In genomic region chr1:57774668-57775495, GRCm38 (mm10) we compare ENCODE assay signal across 8 mouse cellular contexts. TPM values are rescaled to one million over a fixed set of nuclear protein-coding genes. Genes with fewer than 3 reads are reported as not detected.
DNase-seq lines count a peak whose midpoint lies in the region; ATAC-seq lines count a peak whose summit lies in the region.

No protein-coding gene starts in this region.

- no peaks in the 10 kb centered on the region for H3K36me3 ChIP-seq in hindbrain, embryonic 13.5 days

- H3K9me3 ChIP-seq in hindbrain, embryonic 13.5 days = no peaks in the 10 kb centered on the region

- peak overlapping the region; percentile 74 for H3K4me2 ChIP-seq in hindbrain, embryonic 13.5 days

- H3K27ac ChIP-seq in hindbrain, embryonic 13.5 days = peak overlapping the region; percentile 96

- WGBS in hindbrain, embryonic 13.5 days = under 1% methylated on average over 77 of the region's 113 CpGs

- peak; percentile 33 for DNase-seq in WW6 (ENCODE audit: low read depth, low spot score)
- DNase-seq in cerebellum, postnatal 36 days = peak; percentile 16 to 36
- peak; percentile 45 for DNase-seq in gastrocnemius, adult 18-20 months (ENCODE audit: low spot score)
- peak; percentile 34 to 55 for DNase-seq in left cerebral cortex, adult 8-10 months (ENCODE audit: low spot score in 2 of 2)
- peak; percentile 77 to 86 for DNase-seq in lung, postnatal 4 days
- DNase-seq in right cerebral cortex, postnatal 36 days (ENCODE audit: low spot score in 2 of 2) = peak; percentile 34 to 49
- no peak for DNase-seq in MN1 (ENCODE audit: low spot score)

- peak overlapping the region; percentile 86 for H3K4me3 ChIP-seq in hindbrain, embryonic 13.5 days

- H3K4me1 ChIP-seq in hindbrain, embryonic 13.5 days (replicated peaks) = peaks cover 27% of the 10 kb centered on the region; the same call in 1 of the 2 replicates

- 0 out of 2 replicates have a peak, but pooled peaks cover 4% of the 10 kb centered on the region for H3K27me3 ChIP-seq in hindbrain, embryonic 13.5 days

- ATAC-seq in hindbrain, embryonic 13.5 days (ENCODE audit: low FRiP score) = peak; percentile 89

- peak overlapping the region; percentile 95 for H3K9ac ChIP-seq in hindbrain, embryonic 13.5 days

RNA-seq across cellular contexts. Expression of gene Spats2l, which starts 0.9 kb away (rescaled TPM):
- 1 to 10 TPM; 2.3 to 2.6 TPM for total RNA-seq in gastrocnemius, adult 18-20 months (2021)
- 67.7 and 77.3 TPM in 2 replicates for polyA plus RNA-seq in hindbrain, embryonic 13.5 days (2015; fragmentation: Nextera tagmentation; extraction: Ambion mirVana)
- 10 to 100 TPM; 35.5 to 41.7 (median 39.2) TPM for total RNA-seq in left cerebral cortex, adult 8-10 months (2022)

Comparison
In these comparisons a context has a peak if more than half of its experiments do, and no peak if none do; other contexts are left out.
1. RNA of gene Spats2l, which starts 0.9 kb away (total RNA-seq): 35.5 to 41.7 TPM in left cerebral cortex, adult 8-10 months; 2.3 to 2.6 TPM in gastrocnemius, adult 18-20 months; every median in the first group is over 10 times any median in the second.